Mouse (Mus musculus): ENCODE measurements around the gene Ahdc1.
"Not testable (repeated sequence)": the region's sequence is repeated elsewhere in the genome, so short reads cannot be mapped to it uniquely, and the experiment has no call there.

Ahdc1 gene

DNA sequence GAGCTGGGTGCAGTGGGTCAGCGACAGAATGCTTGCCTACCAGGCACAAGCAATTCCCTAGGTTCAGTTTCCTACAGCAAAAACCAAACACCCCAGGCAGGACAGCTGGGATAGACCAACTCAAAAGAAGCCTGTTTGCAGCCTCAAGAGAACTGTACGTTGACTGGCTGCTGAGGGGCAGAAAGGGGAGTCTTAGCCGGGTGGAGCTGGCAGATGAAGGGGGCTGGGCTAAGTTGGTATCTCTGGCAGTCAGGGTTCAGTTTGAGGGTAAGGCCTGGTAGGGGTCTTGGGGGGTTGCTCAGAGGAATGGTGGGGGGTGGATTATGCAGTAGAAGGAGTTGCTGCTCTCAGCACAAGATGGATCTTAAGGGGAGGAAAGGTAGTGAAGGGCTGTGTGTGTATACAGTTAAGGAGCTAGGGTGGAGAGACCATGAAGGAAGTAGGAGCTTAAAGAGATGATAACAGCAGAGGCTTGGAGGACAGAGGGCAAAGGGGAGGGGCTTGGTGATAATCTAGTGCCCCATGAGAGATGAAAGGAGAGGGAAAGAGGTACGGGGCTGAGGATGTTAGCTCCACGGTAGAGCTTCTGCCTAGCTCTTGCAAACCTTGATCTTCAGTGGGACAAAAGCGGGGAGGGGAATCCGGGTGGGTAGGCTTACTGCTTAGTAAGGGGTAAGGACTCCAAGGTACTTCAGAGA lies 68.5 kb downstream of the Ahdc1 start:
- in situ Hi-C loops (cut with MboI) = no loop called here

DNA sequence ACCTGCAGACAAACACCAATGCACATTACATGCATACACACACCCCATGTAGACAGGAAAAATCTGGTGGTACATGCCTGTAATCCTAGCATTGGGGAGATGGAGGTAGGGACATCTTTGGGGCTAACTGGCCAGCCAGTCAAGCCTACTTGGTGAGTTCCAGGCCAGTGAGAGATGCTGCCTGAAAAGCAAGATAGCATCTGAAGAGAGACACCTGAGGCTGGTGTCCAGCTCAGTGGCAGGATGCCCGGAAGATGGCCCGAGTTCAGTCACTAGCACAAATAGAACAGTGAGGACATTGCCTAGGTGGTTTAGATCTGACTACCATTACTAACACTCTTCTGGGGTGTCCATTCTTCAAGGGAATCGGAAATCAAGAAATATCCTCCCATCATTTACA lies 69.8 kb downstream of the Ahdc1 start:
- in situ Hi-C loops (cut with MboI) = no loop called here

DNA sequence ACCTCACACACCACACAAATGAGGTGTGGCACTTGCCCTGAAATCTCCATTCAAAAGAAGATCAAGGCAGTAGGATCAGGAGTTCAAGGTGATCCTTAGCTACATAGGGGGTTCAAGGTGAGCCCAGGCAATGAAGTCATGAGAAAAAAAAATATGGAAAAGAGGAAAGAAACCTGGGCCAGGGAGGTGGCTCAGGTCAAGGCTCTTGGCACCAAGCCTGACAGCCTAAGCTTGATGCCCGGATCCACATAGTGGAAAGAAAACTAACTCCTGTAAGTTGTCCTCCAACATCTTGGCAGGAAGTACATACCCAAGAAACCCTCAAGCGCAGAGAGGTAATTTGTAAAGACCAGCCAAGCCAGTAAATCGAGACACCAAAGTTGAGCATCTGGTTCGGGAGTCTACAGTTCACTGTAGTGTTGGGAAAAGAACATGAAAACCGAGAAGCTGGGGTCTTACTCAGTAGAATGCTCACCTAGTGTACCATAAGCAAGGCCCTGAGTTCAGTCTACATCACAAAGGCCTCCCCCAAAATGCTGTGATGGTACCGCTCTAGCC lies 71.2 kb downstream of the Ahdc1 start:
- in situ Hi-C loops (cut with MboI) = no loop called here

DNA sequence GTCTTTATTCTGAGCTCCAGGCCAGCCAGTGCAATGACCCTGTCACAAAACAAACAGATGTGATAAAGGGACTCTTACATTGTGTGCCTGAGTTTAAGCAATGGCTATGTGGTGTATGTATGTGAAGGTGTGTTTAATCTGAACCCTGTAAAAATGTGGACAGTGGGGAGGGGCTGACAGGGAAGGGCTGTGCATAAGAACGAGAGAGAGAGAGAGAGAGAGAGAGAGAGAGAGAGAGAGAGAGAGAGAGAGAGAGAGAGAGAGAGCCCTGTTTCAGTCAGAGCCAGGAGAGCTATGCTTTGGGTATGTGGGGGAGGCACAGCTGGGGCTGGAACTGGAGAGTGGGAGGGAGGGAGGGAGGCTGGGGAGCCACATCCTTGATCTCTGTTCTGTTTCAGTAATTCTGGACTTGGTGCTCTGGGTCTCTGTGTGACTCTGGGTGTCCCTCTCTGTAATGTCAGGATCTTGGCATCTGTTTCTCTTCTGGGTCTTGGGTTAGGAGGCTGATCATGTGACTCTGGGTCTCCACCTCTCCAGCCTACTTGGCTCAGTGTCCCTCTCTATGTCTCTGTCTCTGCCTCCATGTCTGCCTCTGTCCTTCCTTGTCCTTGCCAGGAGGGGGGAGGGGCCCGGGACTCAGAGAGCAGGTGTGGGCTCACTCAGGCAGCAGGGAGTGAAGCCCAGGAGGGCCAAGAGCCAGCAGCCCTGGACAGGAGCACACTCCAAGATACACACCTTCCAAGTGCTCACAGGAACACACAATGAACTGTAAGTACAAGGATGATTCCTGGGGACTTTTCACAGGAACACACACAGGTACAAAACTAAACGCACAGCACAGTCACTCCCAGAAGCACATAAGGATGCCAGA lies 73.2 kb downstream of the Ahdc1 start:
- in situ Hi-C loops (cut with MboI) = no loop called here

DNA sequence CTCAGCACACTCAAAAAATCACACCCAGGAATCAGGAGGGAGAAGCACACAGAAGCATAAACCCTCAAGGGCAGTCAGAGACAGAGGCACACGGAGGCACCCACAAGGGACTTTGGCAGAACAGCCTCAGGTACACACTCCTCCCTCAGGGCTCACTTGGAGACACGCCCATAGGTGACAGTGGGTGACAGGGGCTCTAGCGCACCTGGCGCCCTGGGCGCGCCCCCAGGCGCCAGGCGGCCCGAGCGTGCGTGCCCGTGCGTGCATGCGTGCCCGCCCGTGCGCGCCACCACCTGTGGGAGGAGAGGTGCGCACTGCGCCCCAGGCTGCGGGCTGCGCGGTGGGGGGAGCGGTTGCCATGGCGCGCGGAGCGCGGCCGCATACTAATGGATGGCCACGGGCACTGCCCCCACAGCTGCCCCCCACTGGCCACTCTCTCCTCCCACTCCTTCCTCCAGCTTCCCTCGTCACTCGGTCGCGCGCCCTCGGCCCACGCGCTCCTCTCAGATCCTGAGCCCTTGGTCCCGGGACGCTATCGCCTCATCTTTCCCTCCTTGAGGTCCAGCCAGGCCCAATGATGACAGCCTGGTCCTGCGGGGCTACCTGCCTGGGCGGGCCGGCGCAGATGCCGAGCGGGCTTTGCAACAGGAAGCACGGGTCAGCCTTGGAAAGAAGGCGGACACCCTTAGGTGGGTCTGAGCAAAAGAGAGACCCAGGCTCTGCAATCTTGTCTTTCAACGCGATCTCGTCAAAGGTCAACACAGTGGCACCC lies 74.1 kb downstream of the Ahdc1 start:
- in situ Hi-C loops (cut with MboI) = no loop called here

DNA sequence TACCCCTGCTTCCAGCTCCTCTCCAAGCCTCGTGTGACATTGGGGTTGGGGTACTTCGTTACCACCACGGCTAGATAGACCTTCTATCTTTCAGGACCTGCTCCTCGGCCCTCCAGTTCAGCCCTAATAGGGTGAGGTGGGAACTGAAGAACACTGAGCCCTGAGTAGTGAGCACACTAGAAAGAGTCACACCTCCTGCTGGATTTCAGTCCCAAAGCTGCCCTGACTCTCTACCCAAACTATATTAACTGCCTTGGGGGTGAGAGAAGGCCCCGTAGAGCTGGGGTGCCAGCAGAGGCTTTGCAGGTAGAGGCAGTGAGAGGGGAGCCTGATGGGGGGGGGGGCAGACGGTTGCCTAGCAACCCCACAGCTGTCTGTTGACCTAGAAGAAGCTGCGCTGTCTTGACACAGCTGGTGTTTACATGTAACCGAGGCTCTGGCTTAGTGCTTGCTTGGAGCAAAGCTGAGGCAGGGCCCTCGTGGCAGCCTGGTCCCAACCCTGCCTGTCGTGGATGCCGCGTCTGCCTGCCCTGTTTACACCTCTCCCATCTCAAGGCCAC lies 74.8 kb downstream of the Ahdc1 start:
- in situ Hi-C loops (cut with MboI) = no loop called here

DNA sequence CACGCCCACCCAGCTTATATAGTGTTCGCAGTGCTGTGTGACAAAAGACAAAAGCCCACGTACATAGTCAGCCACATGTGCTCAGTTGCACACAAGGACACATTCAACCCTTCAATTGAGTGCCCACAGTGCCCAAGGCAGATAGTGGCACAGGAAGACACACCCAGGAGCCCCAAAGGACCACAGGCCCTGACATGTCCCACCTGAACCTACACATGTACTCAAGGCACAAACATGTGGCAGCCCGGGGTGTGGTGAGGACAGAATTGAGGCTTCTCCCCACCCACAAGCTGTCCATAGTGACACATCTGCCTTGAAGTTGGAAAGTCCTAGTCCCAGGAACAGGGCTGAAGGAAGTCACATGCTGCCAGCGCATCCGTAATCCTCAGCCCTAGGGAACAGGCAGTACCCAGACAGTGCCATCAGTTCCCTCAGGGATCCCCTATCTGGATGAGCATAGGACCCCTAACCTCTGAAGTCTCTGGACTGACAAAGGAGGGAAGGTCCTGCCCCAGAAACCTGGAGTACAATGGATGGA lies 76.2 kb downstream of the Ahdc1 start:
- in situ Hi-C loops (cut with MboI) = no loop called here

DNA sequence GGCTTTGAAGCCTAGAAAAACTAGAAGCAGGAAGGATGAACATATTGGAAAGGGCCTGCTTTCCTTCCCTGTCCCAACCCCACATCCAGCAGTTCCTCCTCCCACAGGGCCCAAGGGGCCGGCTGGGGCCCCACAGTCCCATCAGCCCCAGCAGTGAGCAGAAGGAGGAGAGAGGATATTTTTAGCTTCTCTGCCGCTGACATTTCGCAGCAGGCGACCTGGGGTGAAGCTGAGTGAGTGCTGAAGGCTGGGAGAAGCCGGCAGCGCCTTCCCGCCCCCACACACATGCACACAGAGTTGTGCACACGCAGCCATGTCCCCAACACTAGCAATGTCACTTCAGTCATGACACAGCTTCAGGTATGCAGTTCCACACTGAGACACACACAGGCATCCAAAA lies 76.8 kb downstream of the Ahdc1 start:
- in situ Hi-C loops (cut with MboI) = no loop called here

DNA sequence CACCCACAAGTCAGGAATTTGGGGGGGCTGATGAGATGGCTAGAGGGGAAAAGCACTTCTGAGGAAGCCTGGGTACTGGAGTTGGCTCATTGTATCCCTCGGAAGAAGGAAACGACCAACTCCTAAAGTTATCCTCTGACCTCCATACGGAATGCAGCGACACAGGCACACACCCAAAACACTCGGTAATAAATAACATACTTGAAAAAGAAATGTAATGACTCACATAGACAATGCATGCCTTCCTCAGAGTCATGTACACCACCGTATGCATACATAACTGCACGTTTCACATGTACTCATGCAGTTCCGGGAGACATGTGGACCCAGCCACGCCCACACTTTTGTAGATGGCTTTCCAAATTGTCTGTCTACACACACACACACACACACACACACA lies 78.3 kb downstream of the Ahdc1 start:
- in situ Hi-C loops (cut with MboI) = no loop called here

DNA sequence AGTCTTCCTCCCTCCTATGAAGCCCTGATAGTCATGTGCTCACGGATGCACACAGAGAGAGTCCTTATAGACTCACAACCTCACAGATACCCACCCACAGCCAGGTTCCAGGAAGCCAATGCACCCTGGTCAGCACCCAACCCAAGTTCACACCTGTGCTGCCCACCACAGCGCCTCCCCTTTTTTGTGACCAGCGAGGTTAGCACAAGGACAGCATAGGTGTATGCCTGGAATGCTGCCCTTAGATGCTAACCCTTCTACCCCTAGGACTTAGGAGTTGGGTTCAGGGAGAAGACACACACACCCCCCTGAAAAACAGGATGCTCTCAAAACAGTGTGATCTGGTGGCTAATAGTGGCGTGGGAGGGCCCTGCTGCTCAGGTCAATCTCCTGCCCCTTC lies 78.7 kb downstream of the Ahdc1 start:
- in situ Hi-C loops (cut with MboI) = no loop called here

DNA sequence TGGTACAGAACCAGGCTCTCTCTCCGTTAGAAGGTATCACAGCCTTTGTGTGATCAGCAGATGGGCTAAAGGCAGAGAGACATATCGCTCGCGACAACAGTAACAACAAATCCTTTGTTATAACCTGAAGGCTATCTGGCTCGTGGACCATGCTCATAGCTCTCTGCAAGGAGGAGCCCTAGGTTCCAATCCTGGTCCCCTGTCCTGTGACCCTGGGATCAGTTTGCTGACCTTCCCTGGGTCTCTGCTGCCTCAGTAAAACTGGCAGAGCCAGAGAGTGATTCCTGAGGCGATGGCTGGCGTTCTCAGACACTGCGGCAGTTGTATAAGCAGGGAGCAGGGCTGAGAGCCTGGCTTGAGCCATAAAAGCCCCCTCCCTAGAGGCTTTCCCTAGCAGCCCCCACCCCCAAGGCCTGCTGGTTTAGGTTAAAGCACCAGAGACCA lies 79.2 kb downstream of the Ahdc1 start:
- in situ Hi-C loops (cut with MboI) = no loop called here

DNA sequence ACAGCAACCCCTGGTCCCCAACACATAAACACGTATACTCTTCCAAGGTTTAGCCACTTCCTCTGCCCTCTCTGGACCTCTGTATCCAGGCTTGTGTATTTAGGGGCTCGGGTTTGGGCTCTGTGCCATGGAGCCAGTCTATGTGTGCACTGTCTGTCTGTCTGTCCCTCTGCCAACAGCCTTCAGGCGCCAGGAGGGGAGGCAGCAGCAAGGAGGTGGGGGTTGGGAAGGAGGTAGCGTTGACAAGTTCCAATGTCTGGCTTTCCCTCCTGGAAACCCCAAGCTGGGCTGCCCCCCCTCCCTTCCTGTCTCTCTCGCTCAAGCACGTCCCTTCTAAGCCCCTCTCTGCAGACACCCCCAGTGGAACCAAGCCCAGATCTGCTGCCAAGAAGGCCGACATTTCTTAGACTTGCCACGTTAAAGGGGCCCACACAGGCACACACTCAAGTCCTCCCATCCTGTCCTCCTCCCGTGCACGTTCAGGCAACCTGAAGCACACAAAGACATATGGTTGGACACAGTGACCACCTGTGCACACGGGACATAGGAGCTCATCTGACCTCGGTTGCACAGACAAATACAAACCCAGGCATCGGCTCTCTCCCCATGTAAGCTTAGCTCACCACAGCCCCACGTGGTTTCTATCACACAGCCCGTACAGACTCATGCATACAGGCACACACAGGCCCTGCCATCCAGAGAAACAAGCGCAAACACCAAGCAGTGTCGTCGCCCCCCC lies 79.8 kb downstream of the Ahdc1 start:
- in situ Hi-C loops (cut with MboI) = no loop called here

DNA sequence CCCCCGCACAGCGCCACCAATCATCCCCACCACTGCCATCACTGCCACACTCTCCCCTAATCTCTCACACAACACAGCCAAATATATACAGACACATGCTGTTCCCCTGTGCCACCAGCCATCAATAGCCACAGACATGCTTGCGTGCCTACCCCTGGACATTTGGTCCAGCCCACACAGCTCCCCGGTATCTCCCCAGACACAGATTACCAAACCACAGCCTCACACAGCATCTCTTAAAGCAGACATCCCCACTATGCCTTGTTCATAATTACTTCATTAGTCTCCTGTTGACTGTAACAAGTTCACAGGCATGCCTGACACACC lies 80.4 kb downstream of the Ahdc1 start:
- in situ Hi-C loops (cut with MboI) = no loop called here

DNA sequence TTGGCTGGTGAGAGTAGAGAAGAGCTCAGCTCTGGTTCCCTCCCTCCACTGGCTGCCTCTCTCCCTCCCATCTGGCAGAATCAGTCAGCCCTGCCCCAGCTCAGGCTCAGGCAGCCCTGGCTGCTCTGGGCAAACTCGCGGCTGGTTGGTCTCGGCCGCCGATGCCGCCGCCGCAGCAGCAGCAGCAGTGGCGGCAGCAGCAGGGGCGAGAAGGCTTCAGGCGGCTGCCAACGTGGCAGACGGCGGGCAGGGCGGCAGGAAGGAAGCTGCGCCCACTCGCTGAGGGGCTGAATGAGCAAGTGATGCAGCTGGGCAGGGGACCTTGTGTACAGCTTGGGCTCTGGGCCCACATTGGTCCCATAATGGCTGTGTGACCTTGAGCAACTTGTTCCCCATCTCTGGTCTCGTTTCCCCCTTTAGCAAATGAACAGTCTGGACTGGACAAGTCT lies 81.4 kb downstream of the Ahdc1 start:
- in situ Hi-C loops (cut with MboI) = no loop called here

DNA sequence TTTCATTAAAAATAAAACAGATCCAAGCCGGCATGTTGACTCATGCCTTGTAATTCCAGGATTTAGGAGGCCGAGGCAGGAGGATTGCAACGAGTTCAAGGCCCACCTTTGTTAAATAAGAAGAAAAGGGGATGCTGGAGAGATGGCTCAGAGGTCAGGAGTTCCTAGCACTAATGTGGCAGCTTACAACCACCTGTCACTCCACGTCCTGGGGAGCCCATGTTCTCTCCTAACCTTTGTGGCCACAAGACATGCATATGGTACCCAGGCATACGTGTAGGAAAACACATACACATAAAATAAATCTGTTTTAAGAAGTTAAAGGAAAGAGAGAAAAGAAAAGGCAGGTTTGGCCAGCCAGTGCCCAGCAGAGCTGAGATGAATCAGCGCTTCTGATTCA lies 82.0 kb downstream of the Ahdc1 start:
- in situ Hi-C loops (cut with MboI) = no loop called here

DNA sequence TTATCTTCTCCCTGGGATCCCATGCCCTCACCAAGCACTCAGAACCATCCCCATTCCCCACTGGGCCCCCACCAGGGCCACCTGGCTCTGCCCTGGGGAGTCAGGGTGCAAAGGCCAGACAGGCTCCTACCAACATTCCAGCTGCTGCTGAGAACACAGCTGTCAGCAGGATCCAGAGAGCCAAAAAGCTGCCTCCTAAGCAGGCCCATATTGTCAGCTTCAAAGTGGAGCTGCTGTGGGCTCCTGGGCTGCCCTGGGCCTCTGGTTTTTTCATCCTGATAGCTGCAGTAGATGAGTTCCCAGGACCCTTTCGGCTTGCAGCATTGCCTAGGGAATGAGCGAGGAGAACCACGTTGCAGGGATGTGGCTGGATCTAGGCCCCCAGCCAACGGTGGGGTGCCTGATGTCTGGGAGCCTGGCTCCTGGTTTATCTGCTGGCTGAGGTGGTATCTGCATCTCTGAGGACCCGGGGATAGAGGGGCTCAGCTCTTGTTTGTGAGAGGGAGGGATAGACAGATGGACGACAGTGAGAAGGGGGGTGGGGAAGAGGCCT lies 82.5 kb downstream of the Ahdc1 start:
- in situ Hi-C loops (cut with MboI) = no loop called here

DNA sequence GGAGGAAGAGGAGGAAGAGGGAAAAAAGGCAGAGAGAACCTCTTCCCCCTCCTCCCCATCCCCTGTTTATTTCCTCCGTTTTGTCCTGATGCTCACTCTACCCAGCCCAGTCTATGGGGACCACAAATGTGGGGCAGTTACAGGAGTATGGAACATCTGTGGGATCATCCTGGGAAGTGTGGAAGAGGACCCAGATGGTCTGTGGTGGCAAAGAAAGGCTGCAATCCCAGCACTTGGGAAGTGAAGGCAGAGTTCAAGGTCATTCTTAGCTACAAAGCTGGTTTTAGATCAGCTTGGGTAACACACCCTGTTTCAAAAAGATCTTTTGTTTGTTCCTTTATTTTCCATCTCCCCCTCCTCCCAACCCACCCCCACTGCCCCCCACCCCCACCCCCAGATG lies 83.2 kb downstream of the Ahdc1 start:
- in situ Hi-C loops (cut with MboI) = no loop called here

DNA sequence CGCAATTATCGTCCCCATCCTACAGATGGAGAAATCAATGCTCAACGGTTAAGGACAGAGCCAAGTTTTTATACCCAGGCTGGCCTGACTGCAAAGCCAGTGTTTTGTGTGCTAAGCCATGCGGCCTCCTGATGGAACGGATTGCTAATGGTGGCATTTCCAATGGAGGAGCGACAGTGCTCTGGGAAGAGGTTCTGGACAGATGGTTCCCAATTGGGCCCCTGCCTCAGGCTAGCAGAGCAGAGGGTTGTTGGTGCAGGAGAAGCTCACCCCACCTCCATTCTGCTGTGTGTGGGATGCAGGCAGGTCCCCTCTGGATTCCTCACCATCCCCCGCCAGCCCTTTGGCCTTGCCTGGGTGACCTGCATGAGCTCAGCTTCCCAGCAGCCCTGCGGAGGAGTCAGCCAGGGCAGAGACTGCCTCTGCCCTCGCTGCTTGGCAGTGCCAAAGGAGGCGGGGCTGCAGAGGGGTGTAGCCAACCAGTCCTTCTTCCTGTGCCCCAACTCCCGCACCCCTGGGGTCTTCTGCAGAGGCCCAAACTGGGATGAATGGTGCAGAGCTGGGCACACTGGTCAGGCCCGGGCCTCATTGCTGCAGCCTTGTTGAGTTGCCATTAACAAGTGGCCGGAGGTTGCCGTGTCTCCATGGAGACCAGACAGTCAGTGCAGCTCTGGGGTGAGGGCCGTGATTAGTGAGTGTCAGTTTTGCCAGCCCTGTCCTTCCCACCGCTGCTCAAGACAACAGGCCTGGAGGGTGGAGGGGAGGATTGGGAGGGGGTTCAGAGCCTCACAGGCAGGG lies 84.1 kb downstream of the Ahdc1 start:
- in situ Hi-C loops (cut with MboI) = no loop called here

DNA sequence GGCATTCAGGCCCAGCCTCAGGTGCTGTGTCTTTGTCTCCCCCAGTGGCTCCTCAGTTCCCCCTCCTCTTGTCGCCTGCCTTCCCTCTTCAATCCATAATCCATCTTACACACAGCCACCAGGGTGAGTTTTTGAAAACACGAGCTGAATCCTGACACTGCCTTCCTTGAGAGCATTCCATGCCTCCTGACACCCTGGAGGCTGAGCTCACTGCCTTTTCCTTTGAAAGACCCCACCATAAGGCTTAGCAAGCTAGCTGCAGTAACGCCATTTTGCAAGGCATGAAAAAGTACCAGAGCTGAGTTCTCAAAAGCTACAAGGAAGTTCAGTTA lies 84.6 kb downstream of the Ahdc1 start:
- in situ Hi-C loops (cut with MboI) = not testable (repeated sequence)

DNA sequence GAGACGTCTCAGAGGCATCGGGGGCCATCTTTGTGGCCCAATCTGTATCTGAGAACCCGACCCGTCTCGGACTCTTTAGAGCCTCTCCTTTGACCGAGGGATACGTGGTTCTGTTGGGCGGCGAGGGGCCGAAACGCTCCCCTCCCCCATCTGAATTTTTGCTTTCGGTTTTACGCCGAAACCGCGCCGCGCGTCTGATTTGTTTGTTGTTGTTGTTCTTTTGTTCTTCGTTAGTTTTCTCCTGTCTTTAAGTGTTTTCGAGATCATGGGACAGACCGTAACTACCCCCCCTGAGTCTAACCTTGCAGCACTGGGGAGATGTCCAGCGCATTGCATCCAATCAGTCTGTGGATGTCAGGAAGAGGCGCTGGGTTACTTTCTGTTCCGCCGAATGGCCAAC lies 85.6 kb downstream of the Ahdc1 start:
- in situ Hi-C loops (cut with MboI) = not testable (repeated sequence)
